In the genomic region with DNA sequence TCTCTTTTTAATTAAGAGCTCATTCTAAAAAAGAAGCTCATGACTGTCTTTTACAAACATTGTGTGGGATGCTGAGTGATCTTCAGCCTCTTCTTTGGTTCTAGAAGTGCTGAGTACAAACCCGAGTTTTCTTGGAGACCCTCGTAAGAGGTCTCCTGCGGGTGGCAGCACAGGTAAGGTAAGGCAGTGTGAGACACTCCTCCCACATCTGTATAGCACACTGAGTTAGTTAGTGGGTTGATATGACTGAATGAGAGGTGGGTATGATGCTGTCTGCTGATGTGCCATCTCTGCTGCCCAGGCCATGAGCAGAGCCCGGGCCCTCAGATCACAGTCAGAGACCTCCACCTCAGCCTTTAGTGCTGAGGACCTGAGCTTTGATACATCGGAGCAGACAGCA, we compare ENCODE assay signal across 24 mouse cellular contexts. TPM values are rescaled to one million over a fixed set of nuclear protein-coding genes. Genes with fewer than 3 reads are reported as not detected.
DNase-seq lines count a peak whose midpoint lies in the region; ATAC-seq and TF ChIP-seq lines count a peak whose summit lies in the region.
"Had no signal": no experiment of that assay in that cellular context is flagged by ENCODE, and none has a peak within 500 bp of the region (broad histone marks: within the 10 kb centered on the region; RNA-seq: fewer than 3 reads in every experiment).

No protein-coding gene starts in this region.

- H3K27ac ChIP-seq in hindbrain, embryonic 16.5 days (ENCODE audit: low read depth, low read length), result no peak overlapping the region
- no peak overlapping the region for H3K27ac ChIP-seq in hindbrain, embryonic 12.5 days
- H3K27ac ChIP-seq in midbrain, embryonic 15.5 days, result no peak overlapping the region
- no peak overlapping the region for H3K27ac ChIP-seq in midbrain, embryonic 10.5 days (replicated peaks)
- H3K27ac ChIP-seq in MEL (ENCODE audit: control insufficient read depth, low read depth, low read length), result no peak overlapping the region
- H3K27ac ChIP-seq: embryonic facial prominence, embryonic 13.5 days; heart, embryonic 13.5 days had no signal

- TF ChIP-seq EP300 in MEL (IDR thresholded peaks at IDR 0.05; ENCODE audit: low read depth in 1 of 2, low read length in 2 of 2), result no peak

- no peaks in the 10 kb centered on the region for H3K4me1 ChIP-seq in hindbrain, embryonic 16.5 days (ENCODE audit: control insufficient read depth, insufficient read depth, low read depth, low read length)
- no peaks in the 10 kb centered on the region for H3K4me1 ChIP-seq in hindbrain, embryonic 12.5 days
- no peaks in the 10 kb centered on the region for H3K4me1 ChIP-seq in midbrain, embryonic 15.5 days
- H3K4me1 ChIP-seq in midbrain, embryonic 10.5 days, result no peaks in the 10 kb centered on the region
- H3K4me1 ChIP-seq in MEL (ENCODE audit: control insufficient read depth in 1 of 2, insufficient read depth in 2 of 2, low read length in 2 of 2), result no peaks in the 10 kb centered on the region
- H3K4me1 ChIP-seq: embryonic facial prominence, embryonic 13.5 days; heart, embryonic 13.5 days had no signal

- no peaks in the 10 kb centered on the region for H3K27me3 ChIP-seq in hindbrain, embryonic 16.5 days (replicated peaks; ENCODE audit: control insufficient read depth, insufficient read depth, low read length)
- H3K27me3 ChIP-seq in hindbrain, embryonic 12.5 days, result no peaks in the 10 kb centered on the region
- no peaks in the 10 kb centered on the region for H3K27me3 ChIP-seq in midbrain, embryonic 15.5 days (replicated peaks)
- H3K27me3 ChIP-seq in midbrain, embryonic 10.5 days (ENCODE audit: low read depth, poor library complexity, severe bottlenecking), result no peaks in the 10 kb centered on the region
- H3K27me3 ChIP-seq in MEL (ENCODE audit: control insufficient read depth in 1 of 2, insufficient read depth in 2 of 2, low read length in 2 of 2), result no peaks in the 10 kb centered on the region
- H3K27me3 ChIP-seq: embryonic facial prominence, embryonic 13.5 days; heart, embryonic 13.5 days; megakaryocyte, embryonic 14.5 days had no signal

- TF ChIP-seq CTCF in MEL (IDR thresholded peaks at IDR 0.05 in 2 of 3, conservative IDR thresholded peaks at IDR 0.05 in 1 of 3; ENCODE audit: control insufficient read depth in 1 of 3, insufficient read depth in 1 of 3, low read depth in 2 of 3, low read length in 3 of 3, poor library complexity in 1 of 3, severe bottlenecking in 1 of 3), result peak in 2 of 3 experiments; percentile 12 to 21; a peak in 2 of 6 replicates
- TF ChIP-seq CTCF in brain, embryonic 14.5 days (IDR thresholded peaks at IDR 0.05; ENCODE audit: borderline replicate concordance, extremely low read depth, insufficient read depth, insufficient read length), result peak; percentile 15; the same call in 1 of the 2 replicates

- 0 out of 2 replicates have a peak, but pooled peaks have one; percentile 37 for ATAC-seq in hindbrain, embryonic 16.5 days
- ATAC-seq in hindbrain, embryonic 12.5 days (ENCODE audit: low FRiP score), result no peak
- peak; percentile 75 for ATAC-seq in midbrain, embryonic 15.5 days (replicated peaks)
- ATAC-seq: activated CD4-positive, CD25-positive, alpha-beta regulatory T cell, adult 4 months had no signal

- no peak; the same call in 1 of the 2 replicates for TF ChIP-seq RAD21 in MEL (IDR thresholded peaks at IDR 0.05; ENCODE audit: low read depth, low read length)

- WGBS in hindbrain, embryonic 16.5 days, result 92% methylated on average over 5 of the region's 5 CpGs
- 89% methylated on average over 5 of the region's 5 CpGs for WGBS in hindbrain, embryonic 12.5 days
- 91% methylated on average over 5 of the region's 5 CpGs for WGBS in midbrain, embryonic 15.5 days
- 87% methylated on average over 5 of the region's 5 CpGs for WGBS in midbrain, embryonic 10.5 days

- no peak for DNase-seq in midbrain, embryonic 10.5 days (ENCODE audit: low spot score)
- no peak for DNase-seq in MEL (ENCODE audit: low read depth, low spot score)
- DNase-seq in brain, embryonic 14.5 days (ENCODE audit: low read depth), result peak; percentile 24
- no peak for DNase-seq in spleen, adult 18-20 months
- DNase-seq: adrenal gland, postnatal 14 days; cerebellum, adult 11-12 months; cerebellum, postnatal 14 days; kidney, adult 9 months; lung, adult 2 months; right cerebral cortex, postnatal 4 days had no signal

- H3K79me2 ChIP-seq in MEL (ENCODE audit: control insufficient read depth, insufficient read depth, low read length, poor library complexity), result no peaks in the 10 kb centered on the region

- no peak overlapping the region for H3K9ac ChIP-seq in hindbrain, embryonic 16.5 days (ENCODE audit: low read depth, low read length)
- no peak overlapping the region for H3K9ac ChIP-seq in hindbrain, embryonic 12.5 days
- H3K9ac ChIP-seq in midbrain, embryonic 15.5 days, result no peak overlapping the region
- no peak overlapping the region for H3K9ac ChIP-seq in MEL (ENCODE audit: control insufficient read depth, low read depth, low read length, poor library complexity, severe bottlenecking)
- H3K9ac ChIP-seq: embryonic facial prominence, embryonic 13.5 days; heart, embryonic 13.5 days had no signal

- H3K4me2 ChIP-seq in hindbrain, embryonic 16.5 days (ENCODE audit: low read length), result no peak overlapping the region
- H3K4me2 ChIP-seq in hindbrain, embryonic 12.5 days (replicated peaks), result no peak overlapping the region
- no peak overlapping the region for H3K4me2 ChIP-seq in midbrain, embryonic 15.5 days
- H3K4me2 ChIP-seq: embryonic facial prominence, embryonic 13.5 days; heart, embryonic 13.5 days had no signal

- TF ChIP-seq POLR2A in MEL (IDR thresholded peaks at IDR 0.05; ENCODE audit: control insufficient read depth in 1 of 2, insufficient read depth in 1 of 2, low read depth in 1 of 2, low read length in 2 of 2, poor library complexity in 1 of 2), result no peak
- TF ChIP-seq POLR2A in brain, embryonic 14.5 days (IDR thresholded peaks at IDR 0.05; ENCODE audit: borderline replicate concordance, extremely low read depth, insufficient read depth, insufficient read length, poor library complexity, severe bottlenecking), result no peak

- no peaks in the 10 kb centered on the region for H3K36me3 ChIP-seq in hindbrain, embryonic 16.5 days (ENCODE audit: control insufficient read depth, insufficient read depth, low read length)
- peaks cover 31% of the 10 kb centered on the region for H3K36me3 ChIP-seq in hindbrain, embryonic 12.5 days
- H3K36me3 ChIP-seq in midbrain, embryonic 15.5 days (replicated peaks), result peaks cover 3% of the 10 kb centered on the region; the same call in 1 of the 2 replicates
- peaks cover 88% of the 10 kb centered on the region for H3K36me3 ChIP-seq in midbrain, embryonic 10.5 days
- H3K36me3 ChIP-seq in MEL (ENCODE audit: control insufficient read depth in 1 of 2, insufficient read depth in 2 of 2, low read length in 2 of 2), result peaks cover 0 to 67% of the 10 kb centered on the region in 2 experiments; a peak in 2 of 4 replicates

- no peak overlapping the region for H3K4me3 ChIP-seq in hindbrain, embryonic 16.5 days (ENCODE audit: low read length)
- no peak overlapping the region for H3K4me3 ChIP-seq in hindbrain, embryonic 12.5 days
- H3K4me3 ChIP-seq in midbrain, embryonic 15.5 days, result no peak overlapping the region
- H3K4me3 ChIP-seq in midbrain, embryonic 10.5 days, result no peak overlapping the region
- no peak overlapping the region for H3K4me3 ChIP-seq in MEL (ENCODE audit: control insufficient read depth in 1 of 2, insufficient read depth in 1 of 2, low read depth in 2 of 2, low read length in 2 of 2)
- H3K4me3 ChIP-seq: embryonic facial prominence, embryonic 13.5 days; heart, embryonic 13.5 days; megakaryocyte, embryonic 14.5 days; myocyte had no signal

- H3K9me3 ChIP-seq in hindbrain, embryonic 16.5 days (ENCODE audit: control insufficient read depth, low read length), result no peaks in the 10 kb centered on the region
- no peaks in the 10 kb centered on the region for H3K9me3 ChIP-seq in hindbrain, embryonic 12.5 days (replicated peaks)
- H3K9me3 ChIP-seq in midbrain, embryonic 15.5 days, result no peaks in the 10 kb centered on the region
- no peaks in the 10 kb centered on the region for H3K9me3 ChIP-seq in midbrain, embryonic 10.5 days (replicated peaks)
- no peaks in the 10 kb centered on the region for H3K9me3 ChIP-seq in MEL (replicated peaks; ENCODE audit: insufficient read depth, low read length)
- H3K9me3 ChIP-seq: embryonic facial prominence, embryonic 13.5 days; heart, embryonic 13.5 days; megakaryocyte, embryonic 14.5 days had no signal

RNA-seq across cellular contexts. Expression of gene Gpr83, which starts 35.2 kb away (rescaled TPM):
- 1.3 and 1.7 TPM in 2 replicates for polyA plus RNA-seq in hindbrain, embryonic 16.5 days (2015; fragmentation: Nextera tagmentation; extraction: Ambion mirVana)
- 1.6 and 1.7 TPM in 2 replicates for polyA plus RNA-seq in hindbrain, embryonic 12.5 days (2016; fragmentation: Nextera tagmentation; extraction: Ambion mirVana)
- 3.1 and 3.3 TPM in 2 replicates for polyA plus RNA-seq in midbrain, embryonic 15.5 days (2015; fragmentation: Nextera tagmentation; extraction: Ambion mirVana)
- polyA plus RNA-seq in midbrain, embryonic 10.5 days (2016; fragmentation: Nextera tagmentation; extraction: Ambion mirVana), result 0.25 and 0.40 TPM in 2 replicates
- total RNA-seq in MEL (2012; rRNA removed), result 0.04 TPM in 1 of 2 replicates, not detected in the other
- not detected for polyA plus RNA-seq in MEL (2012; ENCODE audit: insufficient read depth in 1 of 2, insufficient read length in 2 of 2, low read depth in 1 of 2, low replicate concordance in 2 of 2, missing spikeins in 1 of 2)
- polyA plus RNA-seq in brain, embryonic 14.5 days (2012; rRNA removed), result 1.6 and 2.2 TPM in 2 replicates
- total RNA-seq: adrenal gland, postnatal 14 days; gastrocnemius, adult 18-20 months; heart, postnatal 25 days; liver, adult 2 months had no signal
- polyA plus RNA-seq: liver, adult 2 months; myocyte had no signal

RNA-seq across cellular contexts. Expression of gene Ankrd49, which starts 40.2 kb away (rescaled TPM):
- polyA plus RNA-seq in hindbrain, embryonic 16.5 days (2015; fragmentation: Nextera tagmentation; extraction: Ambion mirVana), result 21.1 and 26.4 TPM in 2 replicates
- 44.4 and 45.6 TPM in 2 replicates for polyA plus RNA-seq in hindbrain, embryonic 12.5 days (2016; fragmentation: Nextera tagmentation; extraction: Ambion mirVana)
- 26.6 and 29.3 TPM in 2 replicates for polyA plus RNA-seq in midbrain, embryonic 15.5 days (2015; fragmentation: Nextera tagmentation; extraction: Ambion mirVana)
- 56.6 and 57.7 TPM in 2 replicates for polyA plus RNA-seq in midbrain, embryonic 10.5 days (2016; fragmentation: Nextera tagmentation; extraction: Ambion mirVana)
- 96.4 and 108 TPM in 2 replicates for total RNA-seq in MEL (2012; rRNA removed)
- 100 to 1,000 TPM; 108 to 139 TPM for polyA plus RNA-seq in MEL (2012; ENCODE audit: insufficient read depth in 1 of 2, insufficient read length in 2 of 2, low read depth in 1 of 2, low replicate concordance in 2 of 2, missing spikeins in 1 of 2)
- 18.1 and 21.1 TPM in 2 replicates for polyA plus RNA-seq in brain, embryonic 14.5 days (2012; rRNA removed)

RNA-seq across cellular contexts. Expression of gene Mre11a, which starts 40.4 kb away (rescaled TPM):
- polyA plus RNA-seq in hindbrain, embryonic 16.5 days (2015; fragmentation: Nextera tagmentation; extraction: Ambion mirVana), result 10.3 and 10.8 TPM in 2 replicates
- polyA plus RNA-seq in hindbrain, embryonic 12.5 days (2016; fragmentation: Nextera tagmentation; extraction: Ambion mirVana), result 20.6 and 25.9 TPM in 2 replicates
- 11.3 and 11.5 TPM in 2 replicates for polyA plus RNA-seq in midbrain, embryonic 15.5 days (2015; fragmentation: Nextera tagmentation; extraction: Ambion mirVana)
- 34.1 and 38.6 TPM in 2 replicates for polyA plus RNA-seq in midbrain, embryonic 10.5 days (2016; fragmentation: Nextera tagmentation; extraction: Ambion mirVana)
- total RNA-seq in MEL (2012; rRNA removed), result 113 and 123 TPM in 2 replicates
- polyA plus RNA-seq in MEL (2012; ENCODE audit: insufficient read depth in 1 of 2, insufficient read length in 2 of 2, low read depth in 1 of 2, low replicate concordance in 2 of 2, missing spikeins in 1 of 2), result 100 to 1,000 TPM in 1 of 2 experiments, 10 to 100 TPM in 1; 88.1 to 288 TPM
- polyA plus RNA-seq in brain, embryonic 14.5 days (2012; rRNA removed), result 9.4 and 10.8 TPM in 2 replicates

RNA-seq across cellular contexts. Expression of gene 1700012B09Rik, which starts 54.0 kb away (rescaled TPM):
- polyA plus RNA-seq in hindbrain, embryonic 16.5 days (2015; fragmentation: Nextera tagmentation; extraction: Ambion mirVana), result 4.5 and 4.8 TPM in 2 replicates
- polyA plus RNA-seq in hindbrain, embryonic 12.5 days (2016; fragmentation: Nextera tagmentation; extraction: Ambion mirVana), result 3.6 and 4.2 TPM in 2 replicates
- polyA plus RNA-seq in midbrain, embryonic 15.5 days (2015; fragmentation: Nextera tagmentation; extraction: Ambion mirVana), result 3.7 and 4.7 TPM in 2 replicates
- 0.38 TPM in 1 of 2 replicates, not detected in the other for polyA plus RNA-seq in midbrain, embryonic 10.5 days (2016; fragmentation: Nextera tagmentation; extraction: Ambion mirVana)
- not detected in 2 replicates for total RNA-seq in MEL (2012; rRNA removed)
- polyA plus RNA-seq in MEL (2012; ENCODE audit: insufficient read depth in 1 of 2, insufficient read length in 2 of 2, low read depth in 1 of 2, low replicate concordance in 2 of 2, missing spikeins in 1 of 2), result not detected
- 0.61 and 1.3 TPM in 2 replicates for polyA plus RNA-seq in brain, embryonic 14.5 days (2012; rRNA removed)
- total RNA-seq: adrenal gland, postnatal 14 days; ES-E14; gastrocnemius, adult 18-20 months; heart, postnatal 25 days; left cerebral cortex, adult 18-20 months; left cerebral cortex, postnatal 36 days; liver, adult 2 months had no signal
- polyA plus RNA-seq: activated CD4-positive, CD25-positive, alpha-beta regulatory T cell, adult 4 months; embryonic facial prominence, embryonic 13.5 days; heart, embryonic 13.5 days; liver, adult 2 months had no signal
